Mouse (Mus musculus): ENCODE measurements at regions not wholly inside any gene's neighbourhood (a gene's known extent, or its start where the extent isn't known, plus 50 kb on each side); places are given as distances from the start of the nearest gene placed in this dataset. TPM values are rescaled to one million over a fixed set of nuclear protein-coding genes. Genes with fewer than 3 reads are reported as not detected.
A peak's percentile ranks its signal among the peaks of the same experiment; 100 is the strongest.

GRCm38 (mm10) chr6:133170548-133170947 lies 65.8 kb downstream of the Smim10l1 start:
- Histone ChIP-seq H3K4me1 (no peaks in the 10 kb centered on the region), H3K4me3 (no peak overlapping the region), H3K36me3 (ENCODE audit: poor library complexity, severe bottlenecking) (no peaks in the 10 kb centered on the region), H3K27me3 (no peaks in the 10 kb centered on the region), H3K4me2 (no peak overlapping the region), H3K9me3 (replicated peaks) (no peaks in the 10 kb centered on the region), H3K27ac (no peak overlapping the region), H3K9ac (no peak overlapping the region)
- ATAC-seq = no peak
- 82% methylated on average over 1 of the region's 1 CpGs for WGBS

GRCm38 (mm10) chr6:133171286-133171685 lies 66.6 kb downstream of the Smim10l1 start:
- H3K9ac ChIP-seq = no peak overlapping the region
- no peak for ATAC-seq
- H3K36me3 ChIP-seq (ENCODE audit: poor library complexity, severe bottlenecking) = no peaks in the 10 kb centered on the region
- no peaks in the 10 kb centered on the region for H3K9me3 ChIP-seq (replicated peaks)
- H3K4me1 ChIP-seq = no peaks in the 10 kb centered on the region
- H3K4me3 ChIP-seq = no peak overlapping the region
- H3K27me3 ChIP-seq = no peaks in the 10 kb centered on the region
- 62% methylated on average over 2 of the region's 2 CpGs for WGBS
- H3K4me2 ChIP-seq = no peak overlapping the region
- no peak overlapping the region for H3K27ac ChIP-seq

GRCm38 (mm10) chr6:133206173-133206572 lies 85.8 kb upstream of the 5530400C23Rik start:
- H3K27ac ChIP-seq = no peak overlapping the region
- H3K36me3 ChIP-seq (ENCODE audit: poor library complexity, severe bottlenecking) = no peaks in the 10 kb centered on the region
- no peaks in the 10 kb centered on the region for H3K4me1 ChIP-seq
- no peak overlapping the region for H3K4me2 ChIP-seq
- H3K9ac ChIP-seq = no peak overlapping the region
- H3K4me3 ChIP-seq = no peak overlapping the region
- WGBS = 2% methylated on average over 3 of the region's 3 CpGs
- H3K9me3 ChIP-seq (replicated peaks) = no peaks in the 10 kb centered on the region
- no peaks in the 10 kb centered on the region for H3K27me3 ChIP-seq
- ATAC-seq = peak; percentile 71; the same call in 1 of the 2 replicates

Small RNAs in the stretch of these regions (microRNA-seq; reads per million reads assigned to microRNA genes)
- gene Gm23403 (not detected), gene Gm25019 (not detected)

All from forebrain, embryonic 13.5 days (tissue).